Mouse (Mus musculus) MN1 (cell line): Measurements from ENCODE around the gene Rab37.

Experiments
- DNase-seq: peaks from one replicate; pipeline ENCODE4 v3.0.0-alpha.2; 2016; ENCODE audit warnings: low spot score

Gene Rab37

GRCm38 (mm10) chr11:115085064-115085463 lies 6.2 kb upstream of the Rab37 start:
- no peak for DNase-seq

GRCm38 (mm10) chr11:115086213-115086612 lies 5.0 kb upstream of the Rab37 start:
- DNase-seq, result no peak

- no peak for DNase-seq
Measured at GRCm38 (mm10) chr11:115089853-115090252, 1.4 kb upstream of the Rab37 start.

- no peak for DNase-seq
Measured at GRCm38 (mm10) chr11:115092140-115092539, 909 bp downstream of the Rab37 start.

GRCm38 (mm10) chr11:115098203-115098932 lies 7.1 kb downstream of the Rab37 start:
- DNase-seq, result peak; percentile 47

GRCm38 (mm10) chr11:115099241-115099840 lies 8.1 kb downstream of the Rab37 start:
- no peak for DNase-seq

- no peak for DNase-seq
Measured at GRCm38 (mm10) chr11:115100032-115100621, 8.9 kb downstream of the Rab37 start.

GRCm38 (mm10) chr11:115100741-115101140 lies 9.5 kb downstream of the Rab37 start:
- DNase-seq, result no peak

- no peak for DNase-seq
Measured at GRCm38 (mm10) chr11:115101615-115102051, 10.4 kb downstream of the Rab37 start.

GRCm38 (mm10) chr11:115102116-115102515 lies 10.9 kb downstream of the Rab37 start:
- no peak for DNase-seq

GRCm38 (mm10) chr11:115103470-115104413 lies 12.5 kb downstream of the Rab37 start:
- no peak for DNase-seq

- DNase-seq, result no peak
Measured at GRCm38 (mm10) chr11:115104769-115105563, 13.7 kb downstream of the Rab37 start.

- no peak for DNase-seq
Measured at GRCm38 (mm10) chr11:115106638-115107037, 15.4 kb downstream of the Rab37 start.

- DNase-seq, result no peak
Measured at GRCm38 (mm10) chr11:115107403-115107916, 16.2 kb downstream of the Rab37 start.

GRCm38 (mm10) chr11:115108176-115108575 lies 16.9 kb downstream of the Rab37 start:
- DNase-seq, result no peak

- DNase-seq, result no peak
Measured at GRCm38 (mm10) chr11:115110271-115110670, 19.0 kb downstream of the Rab37 start.

GRCm38 (mm10) chr11:115112196-115112595 lies 21.0 kb downstream of the Rab37 start:
- DNase-seq, result no peak

GRCm38 (mm10) chr11:115119409-115119808 lies 28.2 kb downstream of the Rab37 start:
- no peak for DNase-seq

- no peak for DNase-seq
Measured at GRCm38 (mm10) chr11:115128483-115128882, 37.3 kb downstream of the Rab37 start.

- DNase-seq, result no peak
Measured at GRCm38 (mm10) chr11:115129508-115130126, 38.4 kb downstream of the Rab37 start.
